Mouse (Mus musculus) C2C12 (cell line): ENCODE results near the gene Smim14. TPM values are rescaled to one million over a fixed set of nuclear protein-coding genes. Genes with fewer than 3 reads are reported as not detected.

Experiments used
- H3K27me3 ChIP-seq: one replicate; pipeline ENCODE4 v1.6.1; 2011; ENCODE audit not compliant: control insufficient read depth, insufficient read depth, insufficient read length
- H3K36me3 ChIP-seq: one replicate; pipeline ENCODE4 v1.6.1; 2011; ENCODE audit not compliant: control insufficient read depth, insufficient read depth
- H3K4me3 ChIP-seq: one replicate; pipeline ENCODE4 v1.5.1; 2011; ENCODE audit warnings: mild to moderate bottlenecking, control low read depth; ENCODE audit not compliant: poor library complexity, insufficient read depth, severe bottlenecking
- H3K79me2 ChIP-seq: one replicate; pipeline ENCODE4 v1.6.1; 2011; ENCODE audit not compliant: control insufficient read depth, insufficient read depth
- H3K79me3 ChIP-seq: one replicate; pipeline ENCODE4 v1.6.1; 2011; ENCODE audit warnings: low read depth, control low read depth
- H3ac ChIP-seq: one replicate; pipeline ENCODE3; 2011; ENCODE audit warnings: low read depth; ENCODE audit not compliant: control insufficient read depth, insufficient read length
- CEBPB ChIP-seq: IDR thresholded peaks from one replicate; pipeline ENCODE4 v1.6.1; 2011; ENCODE audit warnings: low read depth, mild to moderate bottlenecking, control low read depth, moderate library complexity
- CTCF ChIP-seq: IDR thresholded peaks from one replicate; pipeline ENCODE4 v1.5.1; 2011; ENCODE audit not compliant: control insufficient read depth, insufficient read depth, insufficient read length
- FOSL1 ChIP-seq: IDR thresholded peaks from one replicate; pipeline ENCODE4 v1.8.0; 2011; ENCODE audit warnings: mild to moderate bottlenecking, low read length; ENCODE audit not compliant: poor library complexity, insufficient read depth, severe bottlenecking
- MAX ChIP-seq: IDR thresholded peaks from one replicate; pipeline ENCODE4 v1.6.1; 2011; ENCODE audit warnings: mild to moderate bottlenecking, control low read depth
- MYOD1 ChIP-seq: IDR thresholded peaks from one replicate; pipeline ENCODE4 v1.6.1; 2011; ENCODE audit warnings: low read depth; ENCODE audit not compliant: control insufficient read depth, insufficient read length
- MYOG ChIP-seq: IDR thresholded peaks from one replicate; pipeline ENCODE4 v1.6.1; 2011; ENCODE audit not compliant: control insufficient read depth, insufficient read length; ENCODE audit errors: extremely low read depth
- USF1 ChIP-seq: IDR thresholded peaks from one replicate; pipeline ENCODE4 v1.6.1; 2011; ENCODE audit warnings: low read depth, mild to moderate bottlenecking, control low read depth, moderate library complexity
- polyA plus RNA-seq: library from polyadenylated mRNA; unstranded; fragments of >200 nt; fragmentation: generic; extraction: Trizol; gene quantifications from one replicate; pipeline ENCODE4 v1.2.1, GENCODE M21; 2012; ENCODE audit warnings: missing spikeins

Gene Smim14
- polyA plus RNA-seq, 1 experiment = 63.0 TPM

GRCm38 (mm10) chr5:65521803-65522202 is 15.2 kb downstream of the Smim14 start:
- no peak overlapping the region for H3ac ChIP-seq
- TF ChIP-seq MAX = no peak
- TF ChIP-seq FOSL1 = no peak
- no peak for TF ChIP-seq MYOG
- no peak for TF ChIP-seq CTCF
- TF ChIP-seq USF1 = no peak
- TF ChIP-seq MYOD1 = no peak
- no peak for TF ChIP-seq CEBPB
- no peaks in the 10 kb centered on the region for H3K36me3 ChIP-seq
- no peaks in the 10 kb centered on the region for H3K79me2 ChIP-seq
- no peak overlapping the region for H3K4me3 ChIP-seq
- H3K27me3 ChIP-seq = no peaks in the 10 kb centered on the region
- H3K79me3 ChIP-seq = no peaks in the 10 kb centered on the region

- H3K79me3 ChIP-seq = no peaks in the 10 kb centered on the region
- TF ChIP-seq FOSL1 = no peak
- no peak for TF ChIP-seq MYOD1
- no peak for TF ChIP-seq MYOG
- no peak for TF ChIP-seq CTCF
- no peak for TF ChIP-seq USF1
- TF ChIP-seq CEBPB = no peak
- no peak for TF ChIP-seq MAX
- H3ac ChIP-seq = no peak overlapping the region
- no peak overlapping the region for H3K4me3 ChIP-seq
- no peaks in the 10 kb centered on the region for H3K79me2 ChIP-seq
- no peaks in the 10 kb centered on the region for H3K36me3 ChIP-seq
- no peaks in the 10 kb centered on the region for H3K27me3 ChIP-seq
Measured at GRCm38 (mm10) chr5:65514635-65515278, 22.2 kb downstream of the Smim14 start.

- Histone ChIP-seq H3K79me2 (no peaks in the 10 kb centered on the region), H3K79me3 (no peaks in the 10 kb centered on the region), H3K4me3 (no peak overlapping the region), H3ac (no peak overlapping the region), H3K27me3 (no peaks in the 10 kb centered on the region), H3K36me3 (no peaks in the 10 kb centered on the region)
- TF ChIP-seq MYOG (no peak), USF1 (no peak), FOSL1 (no peak), MYOD1 (no peak), MAX (no peak), CEBPB (no peak), CTCF (no peak)
Measured at GRCm38 (mm10) chr5:65513506-65513905, 23.5 kb downstream of the Smim14 start.

- no peaks in the 10 kb centered on the region for H3K27me3 ChIP-seq
- no peaks in the 10 kb centered on the region for H3K79me2 ChIP-seq
- no peak overlapping the region for H3ac ChIP-seq
- TF ChIP-seq CTCF (no peak), CEBPB (no peak)
- H3K4me3 ChIP-seq = no peak overlapping the region
- no peaks in the 10 kb centered on the region for H3K36me3 ChIP-seq
- no peaks in the 10 kb centered on the region for H3K79me3 ChIP-seq
Measured at GRCm38 (mm10) chr5:65508395-65508794, 28.6 kb downstream of the Smim14 start.

- Histone ChIP-seq H3ac (no peak overlapping the region), H3K79me2 (no peaks in the 10 kb centered on the region), H3K4me3 (no peak overlapping the region), H3K79me3 (no peaks in the 10 kb centered on the region), H3K27me3 (no peaks in the 10 kb centered on the region), H3K36me3 (no peaks in the 10 kb centered on the region)
- no peak for TF ChIP-seq MAX
- no peak for TF ChIP-seq FOSL1
- TF ChIP-seq MYOD1 = no peak
- TF ChIP-seq MYOG = no peak
- TF ChIP-seq CEBPB = no peak
- no peak for TF ChIP-seq CTCF
- no peak for TF ChIP-seq USF1
Measured at GRCm38 (mm10) chr5:65505786-65506185, 31.2 kb downstream of the Smim14 start.

- H3K27me3 ChIP-seq = no peaks in the 10 kb centered on the region
- no peak overlapping the region for H3ac ChIP-seq
- no peaks in the 10 kb centered on the region for H3K79me2 ChIP-seq
- H3K36me3 ChIP-seq = no peaks in the 10 kb centered on the region
- TF ChIP-seq CEBPB (no peak), USF1 (no peak), MAX (no peak)
- no peak overlapping the region for H3K4me3 ChIP-seq
- H3K79me3 ChIP-seq = no peaks in the 10 kb centered on the region
Measured at GRCm38 (mm10) chr5:65501407-65501806, 35.6 kb downstream of the Smim14 start.
